Mouse (Mus musculus) myocyte (in vitro differentiated cells): ENCODE results near the gene Gm20425.

Experiments used
- CEBPB ChIP-seq: IDR thresholded peaks from 2 replicates; pipeline ENCODE4 v1.6.1; 2011; ENCODE audit warnings: mild to moderate bottlenecking, moderate library complexity; ENCODE audit not compliant: poor library complexity, insufficient read depth, severe bottlenecking
- E2F4 ChIP-seq: IDR thresholded peaks from one replicate; pipeline ENCODE4 v1.6.1; 2011; ENCODE audit warnings: mild to moderate bottlenecking, control low read depth, moderate library complexity; ENCODE audit not compliant: insufficient read depth
- MYOD1 ChIP-seq, 3 experiments: IDR thresholded peaks; one replicate each; pipeline ENCODE4 v1.6.1; 2011; ENCODE audit warnings: control low read depth in 2 of 3, low read depth in 2 of 3, mild to moderate bottlenecking in 2 of 3, moderate library complexity in 1 of 3; ENCODE audit not compliant: insufficient read length in 2 of 3, control insufficient read depth in 1 of 3
- MYOG ChIP-seq, 3 experiments: IDR thresholded peaks; one replicate each; pipeline ENCODE4 v1.6.1; 2011; ENCODE audit warnings: control low read depth in 2 of 3, low read depth in 2 of 3, mild to moderate bottlenecking in 2 of 3; ENCODE audit not compliant: insufficient read length in 2 of 3, control insufficient read depth in 1 of 3, insufficient read depth in 1 of 3
- POLR2A ChIP-seq: IDR thresholded peaks from one replicate; pipeline ENCODE4 v1.6.1; 2011; ENCODE audit warnings: low read depth, mild to moderate bottlenecking, control low read depth, moderate library complexity; ENCODE audit not compliant: insufficient read length
- POLR2AphosphoS2 ChIP-seq: IDR thresholded peaks from one replicate; pipeline ENCODE4 v1.6.1; 2011; ENCODE audit warnings: low read depth, control low read depth; ENCODE audit not compliant: insufficient read length
- TCF3 ChIP-seq: IDR thresholded peaks from one replicate; pipeline ENCODE4 v1.6.1; 2011; ENCODE audit warnings: low read depth, control low read depth; ENCODE audit not compliant: insufficient read length
- USF1 ChIP-seq: IDR thresholded peaks from one replicate; pipeline ENCODE4 v1.6.1; 2011; ENCODE audit warnings: low read depth, mild to moderate bottlenecking, control low read depth, moderate library complexity

GRCm38 (mm10) chr9:103271104-103271503, 41.0 kb upstream of the Gm20425 start:
- no peak for TF ChIP-seq TCF3
- no peak for TF ChIP-seq USF1
- no peak for TF ChIP-seq CEBPB
- no peak for TF ChIP-seq MYOD1 (IDR thresholded peaks at IDR 0.05; ENCODE audit: control insufficient read depth in 1 of 3, insufficient read length in 2 of 3, low read depth in 2 of 3)
- TF ChIP-seq MYOG (IDR thresholded peaks at IDR 0.05; ENCODE audit: control insufficient read depth in 1 of 3, insufficient read depth in 1 of 3, insufficient read length in 2 of 3, low read depth in 2 of 3) = no peak
- no peak for TF ChIP-seq POLR2A
- TF ChIP-seq E2F4 = no peak
- TF ChIP-seq POLR2AphosphoS2 = no peak
